Mouse (Mus musculus) small intestine, adult 2 months (tissue): ENCODE measurements around the gene G6pc. TPM values are rescaled to one million over a fixed set of nuclear protein-coding genes. Genes with fewer than 3 reads are reported as not detected.
"Not testable (repeated sequence)": the region's sequence is repeated elsewhere in the genome, so short reads cannot be mapped to it uniquely, and the experiment has no call there.

ENCODE experiments used
- H3K27ac ChIP-seq: fragments of 200-500 bp; 2 replicates; pipeline ENCODE4 v1.5.1; 2012; ENCODE audit warnings: low read depth, low read length, control low read depth, inconsistent platforms; ENCODE audit not compliant: insufficient read depth
- H3K27me3 ChIP-seq: fragments of 200-500 bp; 2 replicates; pipeline ENCODE4 v1.6.1; 2012; ENCODE audit warnings: mild to moderate bottlenecking, moderate library complexity, low read length, inconsistent platforms; ENCODE audit not compliant: control insufficient read depth, insufficient read depth
- H3K36me3 ChIP-seq: fragments of 200-500 bp; 2 replicates; pipeline ENCODE4 v1.6.1; 2012; ENCODE audit warnings: mild to moderate bottlenecking, low read length, control low read depth, inconsistent platforms; ENCODE audit not compliant: control insufficient read depth, insufficient read depth
- H3K4me1 ChIP-seq: fragments of 200-500 bp; 2 replicates; pipeline ENCODE4 v1.6.1; 2012; ENCODE audit warnings: low read length, inconsistent platforms, mixed read lengths; ENCODE audit not compliant: control insufficient read depth, insufficient read depth, insufficient read length
- H3K4me3 ChIP-seq: fragments of 200-500 bp; 2 replicates; pipeline ENCODE4 v1.5.1; 2012; ENCODE audit warnings: low read depth, mild to moderate bottlenecking, control low read depth, inconsistent platforms, low read length, moderate library complexity
- CTCF ChIP-seq: fragments of 200-500 bp; IDR thresholded peaks from 2 replicates; pipeline ENCODE4 v1.5.1; 2012; ENCODE audit warnings: low read depth, mild to moderate bottlenecking, control low read depth, inconsistent platforms, low read length, moderate library complexity, mixed read lengths; ENCODE audit not compliant: insufficient replicate concordance, insufficient read length; ENCODE audit errors: extremely low read depth
- POLR2A ChIP-seq: fragments of 200-500 bp; IDR thresholded peaks from 2 replicates; pipeline ENCODE4 v1.6.1; 2012; ENCODE audit warnings: low read depth, mild to moderate bottlenecking, control low read depth, inconsistent platforms, low read length, moderate library complexity
- whole genome bisulfite sequencing: fragments of 180-500 bp; shearing (Covaris S2); methylation state at CpG from one replicate; pipeline ENCODE4 v1.1.7; 2018; 5-methylcytosine and 5-hydroxymethylcytosine counted together
- polyA plus RNA-seq: library from polyadenylated mRNA; depleted of rRNA; stranded (reverse); fragments of >200 nt; gene quantifications from 2 replicates; pipeline ENCODE4 v1.2.3, GENCODE M21; 2012

G6pc gene
- polyA plus RNA-seq, 1 experiment = 9.7 TPM

- H3K4me3 ChIP-seq = no peak overlapping the region
- H3K27me3 ChIP-seq = no peaks in the 10 kb centered on the region
- H3K27ac ChIP-seq = peak overlapping the region; percentile 70
- peaks cover 19% of the 10 kb centered on the region for H3K4me1 ChIP-seq
- WGBS = 46% methylated on average over 2 of the region's 2 CpGs
- no peaks in the 10 kb centered on the region for H3K36me3 ChIP-seq
- TF ChIP-seq POLR2A (no peak), CTCF (no peak)
These were observed 11.4 kb upstream of the G6pc start for GRCm38 (mm10) chr11:101355916-101356315.

DNA sequence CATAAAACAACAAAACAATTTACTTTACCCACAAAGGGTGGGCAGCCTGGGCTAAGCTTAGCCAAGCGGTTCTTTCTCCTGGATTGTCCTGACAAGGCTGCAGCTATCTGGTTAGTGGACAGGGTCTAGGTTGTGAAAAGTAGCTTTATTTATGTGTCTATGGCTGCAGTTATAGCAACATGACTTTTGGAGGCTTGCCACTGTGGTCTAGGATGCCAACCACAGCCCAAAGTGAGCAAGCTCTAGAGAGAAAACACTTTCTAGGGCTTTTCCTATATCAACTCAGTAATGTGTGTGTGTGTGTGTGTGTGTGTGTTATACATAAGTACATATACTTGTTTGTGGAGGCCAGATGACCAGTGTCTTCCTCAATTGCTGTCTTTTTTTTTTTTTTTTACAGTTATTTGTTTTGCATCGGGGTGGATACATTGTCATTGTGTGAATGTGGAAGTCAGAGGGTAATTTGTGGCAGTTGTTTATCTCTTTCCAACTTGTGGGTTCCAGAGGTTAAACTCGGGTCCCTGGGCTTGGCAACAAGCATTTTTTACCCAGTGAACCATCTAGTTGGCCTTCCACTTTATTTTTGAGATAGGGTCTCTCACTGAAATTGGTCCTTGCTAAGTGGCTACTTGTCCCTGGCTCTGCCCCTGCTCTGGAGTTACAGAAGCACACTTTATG lies 9.7 kb upstream of the G6pc start:
- no peak overlapping the region for H3K4me3 ChIP-seq
- H3K27me3 ChIP-seq = no peaks in the 10 kb centered on the region
- no peak overlapping the region for H3K27ac ChIP-seq
- TF ChIP-seq POLR2A (no peak), CTCF (no peak)
- H3K4me1 ChIP-seq = peaks cover 19% of the 10 kb centered on the region; the same call in 1 of the 2 replicates
- WGBS = 43% methylated on average over 3 of the region's 3 CpGs
- no peaks in the 10 kb centered on the region for H3K36me3 ChIP-seq

DNA sequence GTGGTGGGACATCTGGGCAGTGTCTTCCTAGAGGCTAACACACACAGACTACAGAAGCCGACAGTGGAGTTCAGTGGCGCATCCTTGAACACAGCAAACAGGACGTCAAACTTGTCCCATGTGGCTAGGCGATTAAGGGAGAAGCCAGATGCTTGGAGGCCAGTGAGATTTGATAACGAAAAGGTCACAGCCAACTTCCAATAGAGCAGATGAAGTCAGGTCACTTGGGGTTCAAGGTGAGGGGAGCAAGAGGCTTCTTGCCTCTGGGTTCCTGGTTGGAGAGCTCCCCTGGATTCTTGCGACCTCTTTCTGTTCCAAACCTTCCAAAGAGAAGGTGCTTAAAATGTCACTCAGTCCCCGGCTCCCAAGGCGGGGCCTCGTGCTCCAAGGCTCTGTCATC lies 7.6 kb upstream of the G6pc start:
- H3K4me3 ChIP-seq = no peak overlapping the region
- no peaks in the 10 kb centered on the region for H3K27me3 ChIP-seq
- peaks cover 32% of the 10 kb centered on the region; the same call in 1 of the 2 replicates for H3K4me1 ChIP-seq
- H3K27ac ChIP-seq = no peak overlapping the region
- TF ChIP-seq POLR2A = no peak
- TF ChIP-seq CTCF = no peak
- H3K36me3 ChIP-seq = no peaks in the 10 kb centered on the region
- WGBS = 82% methylated on average over 9 of the region's 9 CpGs

GRCm38 (mm10) chr11:101360651-101361113 lies 6.7 kb upstream of the G6pc start:
- WGBS = 28% methylated on average over 3 of the region's 3 CpGs
- Histone ChIP-seq H3K4me1 (peaks cover 30% of the 10 kb centered on the region), H3K27ac (peak overlapping the region; percentile 60; the same call in 1 of the 2 replicates), H3K4me3 (no peak overlapping the region), H3K27me3 (no peaks in the 10 kb centered on the region), H3K36me3 (no peaks in the 10 kb centered on the region)
- TF ChIP-seq CTCF (no peak), POLR2A (no peak)

GRCm38 (mm10) chr11:101364531-101364931 lies 2.8 kb upstream of the G6pc start:
- H3K36me3 ChIP-seq = no peaks in the 10 kb centered on the region
- peaks cover 33% of the 10 kb centered on the region for H3K4me1 ChIP-seq
- TF ChIP-seq POLR2A (no peak), CTCF (no peak)
- H3K4me3 ChIP-seq = no peak overlapping the region
- 34% methylated on average over 5 of the region's 5 CpGs for WGBS
- no peaks in the 10 kb centered on the region for H3K27me3 ChIP-seq
- peak overlapping the region; percentile 96 for H3K27ac ChIP-seq

DNA sequence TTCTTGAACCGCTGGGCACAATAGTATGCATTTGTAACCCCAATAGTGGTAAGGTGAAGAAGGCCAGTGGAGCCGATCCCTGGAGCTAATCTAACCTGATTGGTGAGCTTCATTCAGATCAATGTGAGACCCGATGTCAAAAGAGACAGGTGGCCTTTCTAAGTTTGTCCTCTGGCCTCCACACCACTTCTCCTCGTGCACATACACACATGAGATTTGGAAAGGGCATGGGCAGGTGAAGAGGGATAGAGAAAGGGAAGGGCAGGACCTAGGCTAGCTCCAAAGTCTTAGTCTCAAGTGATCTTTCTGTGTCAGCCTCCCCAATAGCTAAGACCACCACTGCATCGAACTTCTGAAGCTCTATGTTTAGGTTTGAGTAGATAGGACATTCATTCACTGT lies 2.8 kb downstream of the G6pc start:
- no peak overlapping the region for H3K27ac ChIP-seq
- H3K36me3 ChIP-seq = peaks cover 4% of the 10 kb centered on the region; the same call in 1 of the 2 replicates
- peaks cover 10% of the 10 kb centered on the region; the same call in 1 of the 2 replicates for H3K4me1 ChIP-seq
- TF ChIP-seq CTCF (no peak), POLR2A (no peak)
- WGBS = 65% methylated on average over 5 of the region's 5 CpGs
- H3K4me3 ChIP-seq = no peak overlapping the region
- H3K27me3 ChIP-seq = no peaks in the 10 kb centered on the region

GRCm38 (mm10) chr11:101374421-101374938 lies 7.1 kb downstream of the G6pc start:
- H3K27me3 ChIP-seq = no peaks in the 10 kb centered on the region
- H3K4me1 ChIP-seq = peaks cover 3% of the 10 kb centered on the region; the same call in 1 of the 2 replicates
- no peak overlapping the region for H3K27ac ChIP-seq
- 58% methylated on average over 7 of the region's 7 CpGs for WGBS
- H3K4me3 ChIP-seq = no peak overlapping the region
- TF ChIP-seq CTCF (no peak), POLR2A (no peak)
- peaks cover 6% of the 10 kb centered on the region; the same call in 1 of the 2 replicates for H3K36me3 ChIP-seq

DNA sequence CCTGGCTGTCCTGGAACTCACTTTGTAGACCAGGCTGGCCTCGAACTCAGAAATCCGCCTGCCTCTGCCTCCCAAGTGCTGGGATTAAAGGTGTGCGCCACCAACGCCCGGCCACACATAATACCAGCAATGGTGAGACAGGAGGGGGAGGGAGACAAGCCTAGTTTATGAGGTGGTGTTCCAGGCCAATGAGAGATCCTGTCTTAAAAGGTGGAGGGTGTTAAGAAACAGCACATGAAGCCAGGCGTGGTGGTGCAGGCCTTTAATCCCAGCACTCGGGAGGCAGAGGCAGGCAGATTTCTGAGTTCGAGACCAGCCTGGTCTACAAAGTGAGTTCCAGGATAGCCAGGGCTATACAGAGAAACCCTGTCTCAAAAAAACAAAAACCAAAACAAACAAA lies 10.8 kb downstream of the G6pc start:
- not testable (repeated sequence) for H3K4me1 ChIP-seq, H3K27me3 ChIP-seq, H3K27ac ChIP-seq, H3K4me3 ChIP-seq, H3K36me3 ChIP-seq
- WGBS = 91% methylated on average over 8 of the region's 8 CpGs
